14 mouse cellular contexts compared by ENCODE assay signal in genomic region chr1:185644026-185644425, GRCm38 (mm10).
"Had no signal": no experiment of that assay in that cellular context is flagged by ENCODE, and none has a peak within 500 bp of the region (broad histone marks: within the 10 kb centered on the region; RNA-seq: fewer than 3 reads in every experiment).

No protein-coding gene starts in this region.

- H3K9ac ChIP-seq: limb, embryonic 13.5 days; liver, embryonic 12.5 days; lung, embryonic 14.5 days; midbrain, embryonic 15.5 days; stomach, embryonic 15.5 days had no signal

- H3K27ac ChIP-seq: kidney, postnatal 0 days; limb, embryonic 13.5 days; liver, embryonic 12.5 days; midbrain, embryonic 15.5 days; stomach, embryonic 15.5 days had no signal

- H3K27me3 ChIP-seq: limb, embryonic 13.5 days; liver, embryonic 12.5 days; midbrain, embryonic 15.5 days; stomach, embryonic 15.5 days had no signal

- H3K36me3 ChIP-seq: limb, embryonic 13.5 days; liver, embryonic 12.5 days; midbrain, embryonic 15.5 days; stomach, embryonic 15.5 days had no signal

- H3K4me2 ChIP-seq: limb, embryonic 13.5 days; liver, embryonic 12.5 days; lung, embryonic 14.5 days; midbrain, embryonic 11.5 days; midbrain, embryonic 15.5 days; stomach, embryonic 15.5 days had no signal

- H3K9me3 ChIP-seq: limb, embryonic 13.5 days; liver, embryonic 12.5 days; midbrain, embryonic 15.5 days; stomach, embryonic 15.5 days had no signal

- ATAC-seq: liver, embryonic 12.5 days; midbrain, embryonic 15.5 days had no signal

- H3K4me1 ChIP-seq: liver, embryonic 12.5 days; midbrain, embryonic 15.5 days; stomach, embryonic 15.5 days had no signal

- DNase-seq: kidney, adult 9 months; kidney, postnatal 36 days; layer of hippocampus, adult 9-11 months; lung, embryonic 14.5 days; lung, postnatal 10 days; lung, postnatal 4 days; right cerebral cortex, postnatal 4 days; thymus, postnatal 36 days had no signal

- H3K4me3 ChIP-seq: limb, embryonic 13.5 days; liver, embryonic 12.5 days; midbrain, embryonic 15.5 days; stomach, embryonic 15.5 days had no signal
